Comparison of ENCODE assay signal across 16 mouse cellular contexts in the genomic region with DNA sequence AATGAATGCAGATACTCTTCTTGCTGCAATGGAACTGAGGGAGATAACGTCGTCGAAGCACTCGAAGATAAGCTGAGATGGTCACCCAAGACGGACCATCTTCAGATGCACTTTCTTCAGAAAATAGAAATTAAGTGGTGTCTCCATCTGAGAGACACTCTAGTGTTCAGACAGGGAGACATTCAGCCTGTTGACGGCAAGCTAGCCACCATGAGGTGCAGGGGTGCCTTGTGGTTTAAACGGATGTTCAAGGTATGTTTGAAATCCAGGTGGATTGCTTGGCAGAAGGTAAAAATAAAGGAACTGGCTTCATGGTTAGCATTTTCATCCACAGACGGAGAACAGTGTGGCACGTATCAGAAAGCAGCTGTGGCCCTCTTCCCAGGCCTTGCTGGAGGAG.
DNase-seq lines count a peak whose midpoint lies in the region; ATAC-seq lines count a peak whose summit lies in the region.
"Had no signal": no experiment of that assay in that cellular context is flagged by ENCODE, and none has a peak within 500 bp of the region (broad histone marks: within the 10 kb centered on the region; RNA-seq: fewer than 3 reads in every experiment).

No protein-coding gene starts in this region.

- WGBS in embryonic facial prominence, embryonic 12.5 days = 92% methylated on average over 9 of the region's 9 CpGs
- WGBS in forebrain, embryonic 15.5 days = 91% methylated on average over 9 of the region's 9 CpGs
- 82% methylated on average over 9 of the region's 9 CpGs for WGBS in hindbrain, embryonic 15.5 days
- WGBS in midbrain, embryonic 15.5 days = 78% methylated on average over 9 of the region's 9 CpGs
- 84% methylated on average over 9 of the region's 9 CpGs for WGBS in liver, embryonic 11.5 days

- H3K4me2 ChIP-seq in embryonic facial prominence, embryonic 12.5 days (replicated peaks) = no peak overlapping the region
- no peak overlapping the region for H3K4me2 ChIP-seq in forebrain, embryonic 15.5 days (replicated peaks)
- no peak overlapping the region for H3K4me2 ChIP-seq in hindbrain, embryonic 15.5 days
- no peak overlapping the region for H3K4me2 ChIP-seq in midbrain, embryonic 15.5 days
- no peak overlapping the region for H3K4me2 ChIP-seq in liver, embryonic 11.5 days
- H3K4me2 ChIP-seq: kidney, embryonic 15.5 days; lung, embryonic 14.5 days had no signal

- no peaks in the 10 kb centered on the region for H3K9me3 ChIP-seq in embryonic facial prominence, embryonic 12.5 days
- H3K9me3 ChIP-seq in forebrain, embryonic 15.5 days = no peaks in the 10 kb centered on the region
- no peaks in the 10 kb centered on the region for H3K9me3 ChIP-seq in hindbrain, embryonic 15.5 days
- H3K9me3 ChIP-seq in midbrain, embryonic 15.5 days = no peaks in the 10 kb centered on the region
- H3K9me3 ChIP-seq in liver, embryonic 11.5 days (ENCODE audit: control insufficient read depth, low read length) = no peaks in the 10 kb centered on the region
- H3K9me3 ChIP-seq: heart, embryonic 10.5 days; kidney, embryonic 15.5 days had no signal

- no peaks in the 10 kb centered on the region for H3K36me3 ChIP-seq in embryonic facial prominence, embryonic 12.5 days
- no peaks in the 10 kb centered on the region for H3K36me3 ChIP-seq in forebrain, embryonic 15.5 days
- H3K36me3 ChIP-seq in hindbrain, embryonic 15.5 days = no peaks in the 10 kb centered on the region
- no peaks in the 10 kb centered on the region for H3K36me3 ChIP-seq in midbrain, embryonic 15.5 days (replicated peaks)
- H3K36me3 ChIP-seq in liver, embryonic 11.5 days (ENCODE audit: control insufficient read depth, insufficient read depth, low read length) = no peaks in the 10 kb centered on the region
- H3K36me3 ChIP-seq: heart, embryonic 10.5 days; kidney, embryonic 15.5 days had no signal

- H3K9ac ChIP-seq in embryonic facial prominence, embryonic 12.5 days = no peak overlapping the region
- no peak overlapping the region for H3K9ac ChIP-seq in forebrain, embryonic 15.5 days (replicated peaks)
- no peak overlapping the region for H3K9ac ChIP-seq in hindbrain, embryonic 15.5 days
- H3K9ac ChIP-seq in midbrain, embryonic 15.5 days = no peak overlapping the region
- H3K9ac ChIP-seq in liver, embryonic 11.5 days (ENCODE audit: low read depth, low read length) = no peak overlapping the region
- H3K9ac ChIP-seq: kidney, embryonic 15.5 days; lung, embryonic 14.5 days had no signal

- no peak overlapping the region for H3K4me3 ChIP-seq in embryonic facial prominence, embryonic 12.5 days
- no peak overlapping the region for H3K4me3 ChIP-seq in forebrain, embryonic 15.5 days
- H3K4me3 ChIP-seq in hindbrain, embryonic 15.5 days = no peak overlapping the region
- no peak overlapping the region for H3K4me3 ChIP-seq in midbrain, embryonic 15.5 days
- H3K4me3 ChIP-seq in liver, embryonic 11.5 days (ENCODE audit: low read depth, low read length) = no peak overlapping the region
- H3K4me3 ChIP-seq: heart, embryonic 10.5 days; kidney, embryonic 15.5 days had no signal

- H3K4me1 ChIP-seq in embryonic facial prominence, embryonic 12.5 days = no peaks in the 10 kb centered on the region
- H3K4me1 ChIP-seq in forebrain, embryonic 15.5 days = peaks cover 23% of the 10 kb centered on the region
- H3K4me1 ChIP-seq in hindbrain, embryonic 15.5 days (replicated peaks) = peaks cover 31% of the 10 kb centered on the region
- peaks cover 31% of the 10 kb centered on the region for H3K4me1 ChIP-seq in midbrain, embryonic 15.5 days
- H3K4me1 ChIP-seq in liver, embryonic 11.5 days (replicated peaks; ENCODE audit: control insufficient read depth, insufficient read depth, low read length) = no peaks in the 10 kb centered on the region
- H3K4me1 ChIP-seq: kidney, embryonic 15.5 days had no signal

- H3K27me3 ChIP-seq in embryonic facial prominence, embryonic 12.5 days = no peaks in the 10 kb centered on the region
- H3K27me3 ChIP-seq in forebrain, embryonic 15.5 days = no peaks in the 10 kb centered on the region
- H3K27me3 ChIP-seq in hindbrain, embryonic 15.5 days = no peaks in the 10 kb centered on the region
- H3K27me3 ChIP-seq in midbrain, embryonic 15.5 days (replicated peaks) = no peaks in the 10 kb centered on the region
- no peaks in the 10 kb centered on the region for H3K27me3 ChIP-seq in liver, embryonic 11.5 days (replicated peaks; ENCODE audit: control insufficient read depth, insufficient read depth, low read length)
- H3K27me3 ChIP-seq: kidney, embryonic 15.5 days had no signal

- 0 out of 2 replicates have a peak overlapping the region, but pooled peaks have one; percentile 17 for H3K27ac ChIP-seq in embryonic facial prominence, embryonic 12.5 days
- H3K27ac ChIP-seq in forebrain, embryonic 15.5 days (replicated peaks) = peak overlapping the region; percentile 73
- H3K27ac ChIP-seq in hindbrain, embryonic 15.5 days (replicated peaks) = peak overlapping the region; percentile 75
- peak overlapping the region; percentile 78 for H3K27ac ChIP-seq in midbrain, embryonic 15.5 days
- H3K27ac ChIP-seq in liver, embryonic 11.5 days (ENCODE audit: low read depth, low read length) = no peak overlapping the region
- H3K27ac ChIP-seq: heart, embryonic 10.5 days; kidney, embryonic 15.5 days had no signal

- ATAC-seq in embryonic facial prominence, embryonic 12.5 days (ENCODE audit: insufficient number of reproducible peaks, insufficient read depth, low FRiP score, low TSS enrichment) = no peak
- ATAC-seq in forebrain, embryonic 15.5 days (replicated peaks) = no peak
- ATAC-seq in hindbrain, embryonic 15.5 days (ENCODE audit: low FRiP score, low read depth) = no peak
- no peak for ATAC-seq in midbrain, embryonic 15.5 days (replicated peaks)
- ATAC-seq in liver, embryonic 11.5 days (replicated peaks; ENCODE audit: low FRiP score) = no peak

- DNase-seq in liver, embryonic 11.5 days (ENCODE audit: low spot score) = no peak
- DNase-seq in lung, postnatal 25 days (ENCODE audit: low spot score) = no peak
- DNase-seq in ovary, postnatal 10 days (ENCODE audit: low spot score) = no peak
- no peak for DNase-seq in embryo, embryonic 10 days (ENCODE audit: low spot score)
- DNase-seq: adrenal gland, adult 2 months; cerebellum, adult 18-20 months; heart, postnatal 10 days; layer of hippocampus, postnatal 36 days; lung, embryonic 14.5 days; thymus, postnatal 14 days had no signal
